Mouse (Mus musculus) hindbrain, embryonic 14.5 days (tissue): ENCODE results near the gene Slmap. TPM values are rescaled to one million over a fixed set of nuclear protein-coding genes. Genes with fewer than 3 reads are reported as not detected.
"Not testable (repeated sequence)": the region's sequence is repeated elsewhere in the genome, so short reads cannot be mapped to it uniquely, and the experiment has no call there.

Experiments
- ATAC-seq: fragments of 200-750 bp; cut with Nextera tagmentation; 2 replicates; pipeline ENCODE4 v1.8.0; 2017; ENCODE audit warnings: moderate number of reproducible peaks, mild to moderate bottlenecking, moderate TSS enrichment, moderate library complexity; ENCODE audit not compliant: low FRiP score
- DNase-seq: peaks from one replicate; pipeline ENCODE4 v3.0.0-alpha.2; 2015; ENCODE audit warnings: low spot score
- H3K27ac ChIP-seq: fragments of 300-500 bp; sonication (generic); 2 replicates; pipeline ENCODE4 v1.5.1; 2014; ENCODE audit warnings: mild to moderate bottlenecking, moderate library complexity
- H3K27me3 ChIP-seq: fragments of 300-500 bp; sonication (generic); 2 replicates; pipeline ENCODE4 v1.6.1; 2014; ENCODE audit warnings: mild to moderate bottlenecking, low read length, mixed read lengths; ENCODE audit not compliant: control insufficient read depth, insufficient read depth
- H3K36me3 ChIP-seq: fragments of 300-500 bp; sonication (generic); replicated peaks from 2 replicates; pipeline ENCODE4 v1.6.1; 2014; ENCODE audit not compliant: control insufficient read depth, insufficient read depth
- H3K4me1 ChIP-seq: fragments of 300-500 bp; sonication (generic); replicated peaks from 2 replicates; pipeline ENCODE4 v1.6.1; 2014; ENCODE audit warnings: antibody characterized with exemption, low read length, mixed read lengths; ENCODE audit not compliant: control insufficient read depth, insufficient read depth
- H3K4me2 ChIP-seq: fragments of 300-500 bp; sonication (generic); replicated peaks from 2 replicates; pipeline ENCODE4 v1.6.1; 2014; ENCODE audit warnings: mild to moderate bottlenecking, moderate library complexity
- H3K4me3 ChIP-seq: fragments of 300-500 bp; sonication (generic); replicated peaks from 2 replicates; pipeline ENCODE4 v1.5.1; 2014; ENCODE audit warnings: mild to moderate bottlenecking, low read length
- H3K9ac ChIP-seq: fragments of 300-500 bp; sonication (generic); 2 replicates; pipeline ENCODE4 v1.6.1; 2014
- H3K9me3 ChIP-seq: fragments of 300-500 bp; sonication (generic); 2 replicates; pipeline ENCODE4 v1.6.1; 2016; ENCODE audit warnings: low read length; ENCODE audit not compliant: control insufficient read depth
- WGBS: fragments of 180-500 bp; shearing (Covaris S2); extraction: QIAGEN DNeasy Blood & Tissue Kit; methylation state at CpG from one replicate; pipeline ENCODE4 v1.1.7; 2014; 5-methylcytosine and 5-hydroxymethylcytosine counted together
- polyA plus RNA-seq: library from polyadenylated mRNA; unstranded; fragments of >200 nt; fragmentation: Nextera tagmentation; extraction: Ambion mirVana; gene quantifications from 2 replicates; pipeline ENCODE4 v1.2.1, GENCODE M21; 2014

Slmap gene
- polyA plus RNA-seq, 1 experiment from 2014 or later = 19.6 TPM

DNA sequence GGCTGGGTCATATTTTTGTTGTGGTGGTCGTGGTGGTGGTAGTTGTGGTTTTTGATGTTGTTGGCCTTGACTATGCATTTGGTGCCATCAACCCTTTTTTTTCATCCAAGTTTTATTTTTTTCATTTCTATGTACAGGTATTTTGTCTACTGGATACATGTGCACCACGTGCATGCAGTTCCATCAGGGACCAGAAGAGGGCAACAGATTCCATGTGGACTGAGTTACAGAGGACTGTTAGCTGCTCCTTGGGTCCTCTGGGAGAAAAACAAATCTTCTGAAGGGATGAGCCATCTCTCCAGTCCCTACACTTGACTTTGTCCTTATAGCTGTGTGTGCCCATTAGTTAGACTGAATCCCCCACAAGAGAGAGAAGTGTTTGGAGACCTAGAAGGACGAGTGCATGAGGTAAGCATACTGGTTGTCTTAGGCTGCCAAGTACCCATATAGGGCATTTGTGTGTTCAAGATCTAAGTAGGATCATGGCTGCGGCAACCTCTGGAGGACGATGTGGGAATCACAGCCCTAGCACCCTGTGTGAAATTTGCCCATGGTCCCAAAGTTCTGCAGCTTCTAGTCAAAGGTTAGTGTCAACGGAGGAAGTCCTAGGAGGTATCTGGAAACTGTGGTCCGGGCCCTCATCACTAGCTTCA lies 136.1 kb downstream of the Slmap start:
- H3K9me3 ChIP-seq = 0 out of 2 replicates have a peak, but pooled peaks cover 4% of the 10 kb centered on the region
- no peak overlapping the region for H3K9ac ChIP-seq
- H3K27ac ChIP-seq = no peak overlapping the region
- H3K4me2 ChIP-seq = no peak overlapping the region
- no peaks in the 10 kb centered on the region for H3K36me3 ChIP-seq
- WGBS = 94% methylated on average over 7 of the region's 7 CpGs
- H3K27me3 ChIP-seq = no peaks in the 10 kb centered on the region
- DNase-seq = no peak
- no peaks in the 10 kb centered on the region for H3K4me1 ChIP-seq
- ATAC-seq = no peak
- H3K4me3 ChIP-seq = no peak overlapping the region

DNA sequence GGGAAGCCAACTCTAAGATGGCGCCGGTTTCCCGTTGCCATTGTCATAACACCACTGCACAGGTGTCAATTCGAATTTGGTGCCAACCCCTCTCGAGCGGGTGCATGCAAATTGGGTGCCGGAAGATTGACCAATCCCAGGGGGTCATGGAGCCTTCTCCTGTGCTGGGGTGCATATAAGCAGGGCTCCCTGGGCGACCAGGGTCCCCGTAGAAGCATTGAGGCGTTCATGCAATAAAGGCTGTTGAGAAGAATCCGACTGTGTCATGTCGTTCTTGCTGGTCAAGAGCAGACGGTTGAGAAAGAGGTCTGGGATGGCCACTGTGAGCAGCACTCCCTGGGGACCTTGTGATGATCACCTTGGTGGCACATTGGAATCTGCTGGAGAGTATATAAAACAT lies 142.9 kb downstream of the Slmap start:
- Histone ChIP-seq H3K4me2 (no peak overlapping the region), H3K36me3 (no peaks in the 10 kb centered on the region), H3K4me3 (no peak overlapping the region), H3K27ac (no peak overlapping the region), H3K27me3 (no peaks in the 10 kb centered on the region), H3K4me1 (no peaks in the 10 kb centered on the region), H3K9ac (no peak overlapping the region), H3K9me3 (0 out of 2 replicates have a peak, but pooled peaks cover 4% of the 10 kb centered on the region)
- 95% methylated on average over 13 of the region's 13 CpGs for WGBS
- DNase-seq = no peak
- no peak for ATAC-seq

DNA sequence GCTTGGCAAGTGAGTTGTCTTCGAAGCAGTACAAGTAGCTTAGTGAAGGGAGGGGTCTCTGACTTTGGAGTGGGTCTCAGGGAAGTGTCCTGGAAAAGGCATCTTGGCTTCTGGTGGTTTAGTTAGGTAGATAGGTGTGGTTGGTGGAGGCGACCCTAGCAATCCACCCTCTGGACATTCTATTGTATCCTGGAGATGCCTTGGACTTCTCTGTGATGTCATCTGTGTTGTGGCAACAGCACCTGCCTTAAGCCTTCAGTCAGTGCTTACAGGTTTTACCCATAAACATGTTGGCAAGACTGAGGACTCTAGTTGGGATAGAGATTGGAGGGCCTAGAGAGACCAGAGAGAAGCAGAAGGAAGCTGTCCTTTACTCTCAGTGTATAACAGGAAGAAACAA lies 145.8 kb downstream of the Slmap start:
- not testable (repeated sequence) for H3K9me3 ChIP-seq, H3K36me3 ChIP-seq, H3K4me3 ChIP-seq, H3K4me1 ChIP-seq, H3K27me3 ChIP-seq, H3K27ac ChIP-seq, DNase-seq, H3K4me2 ChIP-seq, H3K9ac ChIP-seq, ATAC-seq
- WGBS = 93% methylated on average over 2 of the region's 2 CpGs

DNA sequence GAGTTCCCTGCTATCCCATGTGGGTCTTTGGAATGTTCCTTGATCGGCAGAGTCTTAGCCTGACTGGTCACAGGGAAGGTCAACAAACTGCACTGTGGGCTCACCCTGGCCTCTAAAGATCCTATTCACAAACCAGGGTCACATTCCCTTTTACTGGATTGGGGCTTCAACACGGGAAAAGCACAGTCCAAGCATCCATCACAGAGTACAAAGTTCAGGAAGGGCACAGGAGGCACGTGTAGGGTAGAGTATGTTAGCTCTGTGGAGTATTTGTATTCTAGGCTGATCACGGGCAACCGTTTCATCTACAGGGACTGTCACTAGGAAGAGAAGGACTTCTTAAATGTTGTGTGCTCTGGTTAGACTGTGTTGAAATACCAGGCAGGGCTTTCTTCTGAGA lies 147.7 kb downstream of the Slmap start:
- H3K27me3 ChIP-seq, H3K27ac ChIP-seq, H3K36me3 ChIP-seq, ATAC-seq, H3K4me1 ChIP-seq, H3K9ac ChIP-seq, H3K4me3 ChIP-seq, DNase-seq, H3K4me2 ChIP-seq, H3K9me3 ChIP-seq: not testable (repeated sequence)
- WGBS = 63% methylated on average over 3 of the region's 5 CpGs

DNA sequence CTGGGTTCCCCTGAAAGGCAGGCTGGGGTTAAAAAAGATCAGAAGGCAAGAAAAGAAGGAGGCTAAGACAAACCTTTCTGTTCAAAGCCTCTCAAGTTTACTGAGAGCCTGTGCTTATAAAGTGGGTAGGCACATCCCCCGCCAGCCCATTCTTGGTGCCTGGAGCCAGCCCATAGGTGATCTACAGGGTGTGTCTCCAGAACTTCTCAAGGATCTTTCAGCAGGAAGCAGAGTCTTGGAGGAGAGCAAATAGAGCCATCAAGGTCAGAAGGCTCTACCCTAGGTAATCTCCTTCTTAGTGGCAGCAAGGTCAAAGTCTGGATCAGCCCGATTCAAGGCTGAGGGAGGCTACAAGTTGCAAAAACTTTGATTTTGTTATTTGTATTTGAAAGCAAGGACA lies 149.1 kb downstream of the Slmap start:
- 95% methylated on average over 2 of the region's 2 CpGs for WGBS
- ATAC-seq = not testable (repeated sequence)

DNA sequence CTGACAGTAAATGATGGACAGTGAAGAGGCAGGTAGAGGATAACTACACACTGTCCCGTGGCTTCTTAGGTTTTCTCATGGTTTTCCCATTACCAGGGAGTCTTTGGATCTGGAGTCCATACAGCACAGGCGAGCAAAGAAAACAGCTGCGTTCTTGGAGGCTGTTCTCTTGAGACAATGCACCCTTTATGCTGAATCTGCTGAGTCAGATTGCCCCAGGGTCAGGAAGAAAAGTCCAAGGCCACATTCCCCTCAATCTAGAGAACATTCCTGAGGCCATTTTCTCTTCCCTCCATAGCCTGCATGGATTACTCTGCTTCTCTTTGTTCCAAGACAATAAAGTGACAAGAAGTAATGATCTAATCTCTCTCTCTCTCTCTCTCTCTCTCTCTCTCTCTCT lies 155.7 kb downstream of the Slmap start:
- Histone ChIP-seq H3K4me3 (no peak overlapping the region), H3K36me3 (no peaks in the 10 kb centered on the region), H3K9me3 (no peaks in the 10 kb centered on the region), H3K4me1 (no peaks in the 10 kb centered on the region), H3K27ac (no peak overlapping the region), H3K9ac (no peak overlapping the region), H3K4me2 (no peak overlapping the region), H3K27me3 (no peaks in the 10 kb centered on the region)
- 37% methylated on average over 3 of the region's 3 CpGs for WGBS
- ATAC-seq (no peak), DNase-seq (no peak)

More for the DNA sequence above, 149.1 kb downstream of the Slmap start:
- not testable (repeated sequence) for H3K4me1 ChIP-seq, H3K27me3 ChIP-seq, H3K36me3 ChIP-seq, H3K27ac ChIP-seq, H3K9ac ChIP-seq, DNase-seq, H3K4me2 ChIP-seq, H3K9me3 ChIP-seq, H3K4me3 ChIP-seq

DNA sequence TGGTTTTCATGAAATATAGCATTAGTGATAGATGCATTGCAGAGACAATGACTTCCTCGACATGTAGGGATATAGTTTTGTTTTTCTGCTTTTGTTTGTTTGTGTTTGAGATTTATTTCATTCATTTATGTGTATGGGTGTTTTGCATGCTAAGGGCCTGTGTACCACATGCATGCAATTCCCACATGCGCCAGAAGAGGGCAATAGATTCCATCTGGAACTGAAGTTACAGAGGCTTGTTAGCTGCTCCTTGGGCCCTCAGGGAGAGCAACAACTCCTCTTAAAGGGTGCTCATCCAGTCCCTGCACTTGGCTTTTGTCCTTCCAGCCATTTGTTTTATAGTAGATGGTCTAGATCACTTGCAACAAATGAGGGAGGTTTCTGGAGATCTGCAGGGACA lies 158.1 kb downstream of the Slmap start:
- 8% methylated on average over 2 of the region's 2 CpGs for WGBS
- DNase-seq (peak; percentile 74), ATAC-seq (no peak)
- no peaks in the 10 kb centered on the region for H3K9me3 ChIP-seq
- no peak overlapping the region for H3K4me2 ChIP-seq
- no peak overlapping the region for H3K4me3 ChIP-seq
- no peaks in the 10 kb centered on the region for H3K36me3 ChIP-seq
- H3K9ac ChIP-seq = no peak overlapping the region
- H3K4me1 ChIP-seq = no peaks in the 10 kb centered on the region
- H3K27me3 ChIP-seq = no peaks in the 10 kb centered on the region
- no peak overlapping the region for H3K27ac ChIP-seq

Other genes starting within 250 kb of the Slmap start
- gene Dennd6a, start 38.9 kb upstream of the Slmap start, polyA plus RNA-seq = 19.7 and 21.3 TPM in 2 replicates
- gene Arf4, start 103.1 kb upstream of the Slmap start, polyA plus RNA-seq = 549 and 555 TPM in 2 replicates
- gene Pde12, start 135.0 kb upstream of the Slmap start, polyA plus RNA-seq = 12.7 and 13.5 TPM in 2 replicates
- 0.03 and 0.10 TPM in 2 replicates for gene Dnah12, start 158.3 kb upstream of the Slmap start, polyA plus RNA-seq